Mouse (Mus musculus) myocyte (in vitro differentiated cells): ENCODE data around the gene Alpk1. TPM values are rescaled to one million over a fixed set of nuclear protein-coding genes. Genes with fewer than 3 reads are reported as not detected.

Source experiments
- H3K27me3 ChIP-seq: one replicate; pipeline ENCODE4 v1.6.1; 2011; ENCODE audit not compliant: control insufficient read depth, insufficient read depth, insufficient read length
- H3K36me3 ChIP-seq: one replicate; pipeline ENCODE4 v1.6.1; 2011; ENCODE audit not compliant: control insufficient read depth, insufficient read depth
- H3K4me2 ChIP-seq: one replicate; pipeline ENCODE4 v1.6.1; 2011; ENCODE audit warnings: low read depth, control low read depth
- H3K4me3 ChIP-seq: one replicate; pipeline ENCODE4 v1.5.1; 2011; ENCODE audit warnings: mild to moderate bottlenecking, control low read depth, moderate library complexity
- H3K79me2 ChIP-seq: one replicate; pipeline ENCODE4 v1.6.1; 2011; ENCODE audit not compliant: control insufficient read depth, insufficient read depth
- H3ac ChIP-seq: one replicate; pipeline ENCODE4 v1.6.1; 2011; ENCODE audit not compliant: control insufficient read depth, insufficient read length
- E2F4 ChIP-seq: IDR thresholded peaks from one replicate; pipeline ENCODE4 v1.6.1; 2011; ENCODE audit warnings: mild to moderate bottlenecking, control low read depth, moderate library complexity; ENCODE audit not compliant: insufficient read depth
- MYOD1 ChIP-seq, 3 experiments: IDR thresholded peaks; one replicate each; pipeline ENCODE4 v1.6.1; 2011; ENCODE audit warnings: control low read depth in 2 of 3, low read depth in 2 of 3, mild to moderate bottlenecking in 2 of 3, moderate library complexity in 1 of 3; ENCODE audit not compliant: insufficient read length in 2 of 3, control insufficient read depth in 1 of 3
- MYOG ChIP-seq, 3 experiments: IDR thresholded peaks; one replicate each; pipeline ENCODE4 v1.6.1; 2011; ENCODE audit warnings: control low read depth in 2 of 3, low read depth in 2 of 3, mild to moderate bottlenecking in 2 of 3; ENCODE audit not compliant: insufficient read length in 2 of 3, control insufficient read depth in 1 of 3, insufficient read depth in 1 of 3
- polyA plus RNA-seq: library from polyadenylated mRNA; unstranded; fragments of >200 nt; fragmentation: generic; extraction: Trizol; gene quantifications from one replicate; pipeline ENCODE4 v1.2.1, GENCODE M21; 2012; ENCODE audit warnings: missing spikeins

The Alpk1 gene
- polyA plus RNA-seq, 1 experiment, result 1.8 TPM

DNA sequence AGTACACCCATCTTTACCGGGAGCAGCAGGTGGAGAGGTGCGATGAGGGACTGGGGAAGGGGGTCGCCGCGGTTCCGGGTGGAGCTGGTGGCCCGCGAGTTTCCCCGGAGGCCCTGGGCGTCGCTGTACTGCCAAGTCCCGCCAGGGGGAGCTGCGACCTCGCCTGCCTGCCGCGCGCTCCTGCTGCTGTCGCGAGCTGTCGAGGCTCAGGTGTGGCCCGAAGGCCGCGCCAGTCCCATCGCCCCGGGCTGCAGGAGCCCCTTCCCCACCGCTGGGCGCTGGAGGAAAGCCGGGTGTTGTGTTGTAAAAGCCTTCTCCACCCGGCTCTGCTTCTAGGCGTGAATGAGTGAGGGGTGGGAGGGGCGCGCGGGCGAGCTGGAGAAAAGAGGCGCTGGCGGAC, 155.0 kb downstream of the Alpk1 start:
- Histone ChIP-seq H3K79me2 (no peaks in the 10 kb centered on the region), H3K36me3 (no peaks in the 10 kb centered on the region), H3K27me3 (peaks cover 29% of the 10 kb centered on the region), H3ac (no peak overlapping the region), H3K4me3 (peak overlapping the region; percentile 7), H3K4me2 (peak overlapping the region; percentile 77)
- TF ChIP-seq E2F4 (no peak), MYOG (IDR thresholded peaks at IDR 0.05; ENCODE audit: control insufficient read depth in 1 of 3, insufficient read depth in 1 of 3, insufficient read length in 2 of 3, low read depth in 2 of 3) (no peak), MYOD1 (IDR thresholded peaks at IDR 0.05; ENCODE audit: control insufficient read depth in 1 of 3, insufficient read length in 2 of 3, low read depth in 2 of 3) (peak in 1 of 3 experiments; percentile 14)

Other genes with a start within 250 kb of the Alpk1 start
- 10.9 TPM for gene Larp7, start 227.2 kb downstream of the Alpk1 start, polyA plus RNA-seq
- 0.46 TPM for gene Zgrf1, start 227.0 kb downstream of the Alpk1 start, polyA plus RNA-seq
- not detected for gene Neurog2, start 147.4 kb downstream of the Alpk1 start, polyA plus RNA-seq
- gene Tifa, start 9.3 kb upstream of the Alpk1 start, polyA plus RNA-seq, result 0.85 TPM
- gene Ap1ar, start 57.0 kb upstream of the Alpk1 start, polyA plus RNA-seq, result 8.3 TPM
- 3.6 TPM for gene Fam241a, start 115.8 kb upstream of the Alpk1 start, polyA plus RNA-seq